Mouse (Mus musculus): ENCODE measurements around the gene Lmbrd1.

DNA sequence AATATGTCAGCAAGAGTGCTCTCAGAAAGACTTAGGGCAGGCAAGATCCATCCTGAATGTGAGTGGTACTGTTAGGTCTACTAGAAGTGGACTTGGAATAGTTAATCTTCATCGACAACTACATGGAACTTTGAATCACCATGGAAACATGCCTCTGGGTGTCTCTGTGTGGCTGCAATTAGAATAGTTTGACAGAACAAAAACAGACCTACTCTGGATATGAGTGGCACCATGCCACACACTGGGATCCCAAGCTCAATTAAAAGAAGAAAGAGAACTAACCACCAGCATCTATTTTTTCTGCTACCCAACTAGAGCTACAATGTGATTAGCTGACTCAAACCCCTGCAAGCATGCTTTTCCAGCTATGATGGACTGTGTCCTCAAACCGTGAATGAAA is 95.2 kb downstream of the Lmbrd1 start:
- no peak for TF ChIP-seq POLR2A (IDR thresholded peaks at IDR 0.05; ENCODE audit: borderline replicate concordance, insufficient read depth, low read length)
- TF ChIP-seq CTCF (IDR thresholded peaks at IDR 0.05; ENCODE audit: borderline replicate concordance, insufficient read depth, low read depth, low read length): no peak
